Mouse (Mus musculus) embryonic fibroblast, embryonic 13.5 days (primary cell): ENCODE data around the gene Gss.

ENCODE experiments used
- CTCF ChIP-seq: IDR thresholded peaks from 2 replicates; pipeline ENCODE4 v1.5.1; 2011; ENCODE audit warnings: mild to moderate bottlenecking, control low read depth, low read length, moderate library complexity, borderline replicate concordance; ENCODE audit not compliant: insufficient read depth
- POLR2A ChIP-seq: IDR thresholded peaks from 2 replicates; pipeline ENCODE4 v1.6.1; 2011; ENCODE audit warnings: low read depth, mild to moderate bottlenecking, control low read depth, low read length, moderate library complexity

DNA sequence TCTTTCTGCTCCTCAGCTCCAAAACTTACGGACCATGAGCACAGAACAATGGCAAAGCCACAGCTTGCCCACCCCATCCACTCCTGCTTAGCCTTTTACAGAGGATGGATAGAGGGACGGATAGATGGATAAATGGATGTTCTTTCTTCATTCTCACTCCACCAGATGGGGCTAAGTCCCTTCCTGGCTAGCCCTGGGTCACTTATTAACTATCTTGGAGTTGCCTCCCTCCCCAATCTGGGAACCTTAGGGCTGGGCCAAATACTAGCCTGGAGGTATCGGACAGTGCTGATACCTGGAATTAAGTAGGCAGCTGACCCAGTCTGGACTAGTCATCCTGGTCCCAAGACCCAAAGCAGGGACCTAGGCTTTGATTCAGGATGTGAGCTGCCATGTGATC, 11.1 kb upstream of the Gss start:
- TF ChIP-seq POLR2A: no peak
- no peak for TF ChIP-seq CTCF
